Mouse (Mus musculus) embryonic facial prominence, embryonic 15.5 days (tissue): ENCODE measurements at regions not wholly inside any gene's neighbourhood (a gene's known extent, or its start where the extent isn't known, plus 50 kb on each side); places are given as distances from the start of the nearest gene placed in this dataset.

Experiments used
- ATAC-seq: fragments of 200-750 bp; cut with Nextera tagmentation; 2 replicates; pipeline ENCODE4 v1.8.0; 2017; ENCODE audit warnings: low read depth, moderate TSS enrichment; ENCODE audit not compliant: insufficient number of reproducible peaks, low FRiP score, low TSS enrichment
- H3K27ac ChIP-seq: fragments of 300-500 bp; sonication (generic); replicated peaks from 2 replicates; pipeline ENCODE4 v1.5.1; 2015; ENCODE audit warnings: mild to moderate bottlenecking, inconsistent platforms
- H3K27me3 ChIP-seq: fragments of 300-500 bp; sonication (generic); 2 replicates; pipeline ENCODE4 v1.6.1; 2015; ENCODE audit warnings: inconsistent platforms
- H3K36me3 ChIP-seq: fragments of 300-500 bp; sonication (generic); 2 replicates; pipeline ENCODE4 v1.6.1; 2015; ENCODE audit warnings: mild to moderate bottlenecking, inconsistent platforms
- H3K4me1 ChIP-seq: fragments of 300-500 bp; sonication (generic); 2 replicates; pipeline ENCODE4 v1.6.1; 2015; ENCODE audit warnings: inconsistent platforms
- H3K4me2 ChIP-seq: fragments of 300-500 bp; sonication (generic); replicated peaks from 2 replicates; pipeline ENCODE4 v1.6.1; 2015; ENCODE audit warnings: mild to moderate bottlenecking, inconsistent platforms
- H3K4me3 ChIP-seq: fragments of 300-500 bp; sonication (generic); replicated peaks from 2 replicates; pipeline ENCODE4 v1.5.1; 2015; ENCODE audit warnings: mild to moderate bottlenecking, inconsistent platforms
- H3K9ac ChIP-seq: fragments of 300-500 bp; sonication (generic); 2 replicates; pipeline ENCODE4 v1.6.1; 2015; ENCODE audit warnings: inconsistent platforms
- H3K9me3 ChIP-seq: fragments of 300-500 bp; sonication (generic); replicated peaks from 2 replicates; pipeline ENCODE4 v1.6.1; 2016; ENCODE audit warnings: inconsistent platforms
- WGBS: fragments of 180-500 bp; shearing (Covaris S2); methylation state at CpG from one replicate; pipeline ENCODE4 v1.1.7; 2015; 5-methylcytosine and 5-hydroxymethylcytosine counted together

- peak; percentile 76 for ATAC-seq
These were observed 390.6 kb upstream of the Mmadhc start for GRCm38 (mm10) chr2:50687222-50687621.

GRCm38 (mm10) chr2:50677456-50677855 is 380.9 kb upstream of the Mmadhc start:
- no peaks in the 10 kb centered on the region for H3K4me1 ChIP-seq
- H3K27ac ChIP-seq = no peak overlapping the region
- H3K9me3 ChIP-seq = no peaks in the 10 kb centered on the region
- H3K9ac ChIP-seq = no peak overlapping the region
- H3K4me3 ChIP-seq = no peak overlapping the region
- WGBS = 85% methylated on average over 1 of the region's 1 CpGs
- no peak overlapping the region for H3K4me2 ChIP-seq
- H3K36me3 ChIP-seq = no peaks in the 10 kb centered on the region
- ATAC-seq = no peak
- no peaks in the 10 kb centered on the region for H3K27me3 ChIP-seq

More at GRCm38 (mm10) chr2:50687222-50687621, 390.6 kb upstream of the Mmadhc start:
- Histone ChIP-seq H3K9ac (no peak overlapping the region), H3K4me3 (no peak overlapping the region), H3K36me3 (no peaks in the 10 kb centered on the region), H3K9me3 (no peaks in the 10 kb centered on the region), H3K4me2 (no peak overlapping the region), H3K4me1 (no peaks in the 10 kb centered on the region), H3K27me3 (no peaks in the 10 kb centered on the region), H3K27ac (peak overlapping the region; percentile 29)
- WGBS = 23% methylated on average over 5 of the region's 5 CpGs

- H3K4me3 ChIP-seq = no peak overlapping the region
- H3K9ac ChIP-seq = no peak overlapping the region
- no peak overlapping the region for H3K4me2 ChIP-seq
- H3K4me1 ChIP-seq = no peaks in the 10 kb centered on the region
- ATAC-seq = no peak
- H3K36me3 ChIP-seq = no peaks in the 10 kb centered on the region
- no peaks in the 10 kb centered on the region for H3K9me3 ChIP-seq
- H3K27ac ChIP-seq = no peak overlapping the region
- H3K27me3 ChIP-seq = no peaks in the 10 kb centered on the region
- 68% methylated on average over 7 of the region's 7 CpGs for WGBS
These were observed 379.3 kb upstream of the Mmadhc start for GRCm38 (mm10) chr2:50675736-50676550.

GRCm38 (mm10) chr2:50674856-50675175 is 378.2 kb upstream of the Mmadhc start:
- no peaks in the 10 kb centered on the region for H3K36me3 ChIP-seq
- H3K9me3 ChIP-seq = no peaks in the 10 kb centered on the region
- H3K27me3 ChIP-seq = no peaks in the 10 kb centered on the region
- no peak overlapping the region for H3K9ac ChIP-seq
- whole genome bisulfite sequencing = 85% methylated on average over 3 of the region's 3 CpGs
- no peak for ATAC-seq
- no peak overlapping the region for H3K4me2 ChIP-seq
- H3K4me1 ChIP-seq = no peaks in the 10 kb centered on the region
- no peak overlapping the region for H3K27ac ChIP-seq
- H3K4me3 ChIP-seq = no peak overlapping the region

- no peaks in the 10 kb centered on the region for H3K9me3 ChIP-seq
- no peaks in the 10 kb centered on the region for H3K27me3 ChIP-seq
- no peaks in the 10 kb centered on the region for H3K36me3 ChIP-seq
- H3K4me1 ChIP-seq = no peaks in the 10 kb centered on the region
- H3K27ac ChIP-seq = no peak overlapping the region
- ATAC-seq = no peak
- H3K4me3 ChIP-seq = no peak overlapping the region
- WGBS = 76% methylated on average over 7 of the region's 7 CpGs
- H3K9ac ChIP-seq = no peak overlapping the region
- no peak overlapping the region for H3K4me2 ChIP-seq
These were observed 377.7 kb upstream of the Mmadhc start for GRCm38 (mm10) chr2:50674151-50674855.

- no peaks in the 10 kb centered on the region for H3K9me3 ChIP-seq
- H3K27ac ChIP-seq = no peak overlapping the region
- no peak for ATAC-seq
- no peaks in the 10 kb centered on the region for H3K27me3 ChIP-seq
- H3K4me1 ChIP-seq = no peaks in the 10 kb centered on the region
- no peak overlapping the region for H3K4me2 ChIP-seq
- H3K4me3 ChIP-seq = no peak overlapping the region
- no peak overlapping the region for H3K9ac ChIP-seq
- no peaks in the 10 kb centered on the region for H3K36me3 ChIP-seq
These were observed 372.7 kb upstream of the Mmadhc start for GRCm38 (mm10) chr2:50669297-50669696.

- no peaks in the 10 kb centered on the region for H3K27me3 ChIP-seq
- H3K4me1 ChIP-seq = no peaks in the 10 kb centered on the region
- ATAC-seq = no peak
- H3K9me3 ChIP-seq = no peaks in the 10 kb centered on the region
- no peak overlapping the region for H3K4me2 ChIP-seq
- no peak overlapping the region for H3K9ac ChIP-seq
- WGBS = 59% methylated on average over 1 of the region's 1 CpGs
- no peak overlapping the region for H3K4me3 ChIP-seq
- no peak overlapping the region for H3K27ac ChIP-seq
- H3K36me3 ChIP-seq = no peaks in the 10 kb centered on the region
These were observed 372.2 kb upstream of the Mmadhc start for GRCm38 (mm10) chr2:50668789-50669188.

GRCm38 (mm10) chr2:50667180-50667579 is 370.6 kb upstream of the Mmadhc start:
- H3K27ac ChIP-seq = no peak overlapping the region
- H3K4me3 ChIP-seq = no peak overlapping the region
- H3K4me1 ChIP-seq = no peaks in the 10 kb centered on the region
- H3K36me3 ChIP-seq = no peaks in the 10 kb centered on the region
- 31% methylated on average over 3 of the region's 3 CpGs for WGBS
- no peaks in the 10 kb centered on the region for H3K9me3 ChIP-seq
- no peak for ATAC-seq
- no peak overlapping the region for H3K4me2 ChIP-seq
- no peak overlapping the region for H3K9ac ChIP-seq
- no peaks in the 10 kb centered on the region for H3K27me3 ChIP-seq

- H3K9ac ChIP-seq = no peak overlapping the region
- no peak overlapping the region for H3K4me3 ChIP-seq
- H3K4me2 ChIP-seq = no peak overlapping the region
- no peaks in the 10 kb centered on the region for H3K9me3 ChIP-seq
- no peak for ATAC-seq
- WGBS = 80% methylated on average over 1 of the region's 1 CpGs
- H3K27me3 ChIP-seq = no peaks in the 10 kb centered on the region
- no peak overlapping the region for H3K27ac ChIP-seq
- H3K4me1 ChIP-seq = no peaks in the 10 kb centered on the region
- no peaks in the 10 kb centered on the region for H3K36me3 ChIP-seq
These were observed 365.9 kb upstream of the Mmadhc start for GRCm38 (mm10) chr2:50662504-50662903.

GRCm38 (mm10) chr2:50660000-50660399 is 363.4 kb upstream of the Mmadhc start:
- WGBS = 62% methylated on average over 2 of the region's 2 CpGs
- H3K27ac ChIP-seq = no peak overlapping the region

GRCm38 (mm10) chr2:50657826-50658225 is 361.2 kb upstream of the Mmadhc start:
- Histone ChIP-seq H3K27ac (no peak overlapping the region), H3K9me3 (no peaks in the 10 kb centered on the region), H3K36me3 (no peaks in the 10 kb centered on the region), H3K4me3 (no peak overlapping the region), H3K4me2 (no peak overlapping the region), H3K9ac (no peak overlapping the region), H3K4me1 (no peaks in the 10 kb centered on the region), H3K27me3 (no peaks in the 10 kb centered on the region)
- WGBS = 73% methylated on average over 7 of the region's 7 CpGs
- no peak for ATAC-seq

More at GRCm38 (mm10) chr2:50660000-50660399, 363.4 kb upstream of the Mmadhc start:
- no peaks in the 10 kb centered on the region for H3K9me3 ChIP-seq
- no peak overlapping the region for H3K4me2 ChIP-seq
- no peak for ATAC-seq
- H3K4me1 ChIP-seq = no peaks in the 10 kb centered on the region
- no peaks in the 10 kb centered on the region for H3K27me3 ChIP-seq
- no peaks in the 10 kb centered on the region for H3K36me3 ChIP-seq
- no peak overlapping the region for H3K4me3 ChIP-seq
- H3K9ac ChIP-seq = no peak overlapping the region

- H3K4me2 ChIP-seq = no peak overlapping the region
- 81% methylated on average over 6 of the region's 6 CpGs for WGBS
These were observed 359.8 kb upstream of the Mmadhc start for GRCm38 (mm10) chr2:50656351-50656750.

More at GRCm38 (mm10) chr2:50656351-50656750, 359.8 kb upstream of the Mmadhc start:
- no peak for ATAC-seq
- no peaks in the 10 kb centered on the region for H3K4me1 ChIP-seq
- H3K9ac ChIP-seq = no peak overlapping the region
- no peaks in the 10 kb centered on the region for H3K9me3 ChIP-seq
- H3K27ac ChIP-seq = no peak overlapping the region
- no peaks in the 10 kb centered on the region for H3K27me3 ChIP-seq
- no peaks in the 10 kb centered on the region for H3K36me3 ChIP-seq
- H3K4me3 ChIP-seq = no peak overlapping the region
